Mouse (Mus musculus) MEL (cell line): ENCODE measurements around the gene Enpep. TPM values are rescaled to one million over a fixed set of nuclear protein-coding genes. Genes with fewer than 3 reads are reported as not detected.

ENCODE experiments used
- DNase-seq: peaks from one replicate; pipeline ENCODE4 v3.0.0; 2011; ENCODE audit warnings: low read depth, low spot score
- H3K27ac ChIP-seq: 2 replicates; pipeline ENCODE4 v1.5.1; 2012; ENCODE audit warnings: low read depth, mild to moderate bottlenecking, control low read depth, low read length, moderate library complexity; ENCODE audit not compliant: control insufficient read depth
- H3K27me3 ChIP-seq, 2 experiments: fragments of 150-350 bp in 1 of 2; sonication (generic) in 1 of 2; 2 replicates each; pipeline ENCODE4 v1.6.1; 2012; ENCODE audit warnings: low read length in 2 of 2, mild to moderate bottlenecking in 2 of 2, improper control_type of control experiment in 1 of 2, moderate library complexity in 1 of 2; ENCODE audit not compliant: insufficient read depth in 2 of 2, control insufficient read depth in 1 of 2
- H3K36me3 ChIP-seq, 2 experiments: 2 replicates each; pipeline ENCODE4 v1.6.1; 2012 to 2014; ENCODE audit warnings: low read length in 2 of 2, improper control_type of control experiment in 1 of 2, inconsistent platforms in 1 of 2, mild to moderate bottlenecking in 1 of 2; ENCODE audit not compliant: insufficient read depth in 2 of 2, control insufficient read depth in 1 of 2
- H3K4me1 ChIP-seq, 2 experiments: fragments of 150-350 bp in 1 of 2; sonication (generic) in 1 of 2; 2 replicates each; pipeline ENCODE4 v1.6.1; 2012; ENCODE audit warnings: low read length in 2 of 2, improper control_type of control experiment in 1 of 2, mild to moderate bottlenecking in 1 of 2; ENCODE audit not compliant: insufficient read depth in 2 of 2, control insufficient read depth in 1 of 2
- H3K4me3 ChIP-seq, 2 experiments: fragments of 150-350 bp in 1 of 2; sonication (generic) in 1 of 2; 2 replicates each; pipeline ENCODE4 v1.5.1; 2012; ENCODE audit warnings: low read depth in 2 of 2, low read length in 2 of 2, mild to moderate bottlenecking in 2 of 2, moderate library complexity in 2 of 2, control low read depth in 1 of 2, improper control_type of control experiment in 1 of 2; ENCODE audit not compliant: control insufficient read depth in 1 of 2, insufficient read depth in 1 of 2
- H3K79me2 ChIP-seq: 2 replicates; pipeline ENCODE4 v1.6.1; 2012; ENCODE audit warnings: mild to moderate bottlenecking, low read length, moderate library complexity; ENCODE audit not compliant: control insufficient read depth, poor library complexity, insufficient read depth
- H3K9ac ChIP-seq: 2 replicates; pipeline ENCODE4 v1.6.1; 2012; ENCODE audit warnings: low read depth, mild to moderate bottlenecking, control low read depth, low read length, moderate library complexity; ENCODE audit not compliant: control insufficient read depth, poor library complexity, severe bottlenecking
- H3K9me3 ChIP-seq: fragments of 150-350 bp; sonication (generic); replicated peaks from 2 replicates; pipeline ENCODE4 v1.6.1; 2012; ENCODE audit warnings: mild to moderate bottlenecking, low read length, improper control_type of control experiment, moderate library complexity; ENCODE audit not compliant: insufficient read depth
- BHLHE40 ChIP-seq: IDR thresholded peaks from 2 replicates; pipeline ENCODE4 v1.6.1; 2012; ENCODE audit warnings: low read depth, mild to moderate bottlenecking, inconsistent platforms, low read length, improper control_type of control experiment, borderline replicate concordance
- CHD1 ChIP-seq: IDR thresholded peaks from 2 replicates; pipeline ENCODE4 v1.6.1; 2012; ENCODE audit warnings: low read depth, mild to moderate bottlenecking, inconsistent platforms, low read length, improper control_type of control experiment
- CHD2 ChIP-seq: IDR thresholded peaks from 2 replicates; pipeline ENCODE4 v1.6.1; 2011; ENCODE audit warnings: low read length, improper control_type of control experiment
- E2F4 ChIP-seq: IDR thresholded peaks from 2 replicates; pipeline ENCODE4 v1.6.1; 2011; ENCODE audit warnings: low read depth, low read length, improper control_type of control experiment, borderline replicate concordance
- ELF1 ChIP-seq: IDR thresholded peaks from 2 replicates; pipeline ENCODE4 v1.6.1; 2014; ENCODE audit warnings: low read depth, mild to moderate bottlenecking, inconsistent platforms, low read length, improper control_type of control experiment, moderate library complexity
- EP300 ChIP-seq, 2 experiments: IDR thresholded peaks; 2 replicates each; pipeline ENCODE4 v1.6.1; 2011; ENCODE audit warnings: improper control_type of control experiment in 2 of 2, low read length in 2 of 2, low read depth in 1 of 2, mild to moderate bottlenecking in 1 of 2
- ETS1 ChIP-seq: IDR thresholded peaks from 2 replicates; pipeline ENCODE4 v1.6.1; 2012; ENCODE audit warnings: low read depth, mild to moderate bottlenecking, inconsistent platforms, low read length, improper control_type of control experiment, moderate library complexity
- GATA1 ChIP-seq: IDR thresholded peaks from 2 replicates; pipeline ENCODE4 v1.6.1; 2011; ENCODE audit warnings: low read depth, low read length, improper control_type of control experiment
- HCFC1 ChIP-seq: IDR thresholded peaks from 2 replicates; pipeline ENCODE4 v1.6.1; 2012; ENCODE audit warnings: low read depth, mild to moderate bottlenecking, inconsistent platforms, low read length, improper control_type of control experiment, moderate library complexity
- JUND ChIP-seq: IDR thresholded peaks from 2 replicates; pipeline ENCODE4 v1.6.1; 2011; ENCODE audit warnings: low read depth, mild to moderate bottlenecking, improper control_type of control experiment, low read length
- KAT2A ChIP-seq: conservative IDR thresholded peaks from 2 replicates; pipeline ENCODE4 v1.6.1; 2012; ENCODE audit warnings: low read depth, low read length, improper control_type of control experiment, inconsistent platforms
- MAFK ChIP-seq: IDR thresholded peaks from 2 replicates; pipeline ENCODE4 v1.6.1; 2011; ENCODE audit warnings: low read depth, mild to moderate bottlenecking, low read length, improper control_type of control experiment, borderline replicate concordance
- MAX ChIP-seq: IDR thresholded peaks from 2 replicates; pipeline ENCODE4 v1.6.1; 2011; ENCODE audit warnings: low read length, improper control_type of control experiment
- MEF2A ChIP-seq: IDR thresholded peaks from 2 replicates; pipeline ENCODE4 v1.6.1; 2014; ENCODE audit warnings: low read depth, mild to moderate bottlenecking, inconsistent platforms, low read length, improper control_type of control experiment; ENCODE audit not compliant: poor library complexity, insufficient replicate concordance, severe bottlenecking; ENCODE audit errors: extremely low read depth
- MXI1 ChIP-seq: IDR thresholded peaks from 2 replicates; pipeline ENCODE4 v1.6.1; 2011; ENCODE audit warnings: mild to moderate bottlenecking, low read depth, low read length, improper control_type of control experiment
- MYB ChIP-seq: IDR thresholded peaks from 2 replicates; pipeline ENCODE4 v1.6.1; 2011; ENCODE audit warnings: mild to moderate bottlenecking, low read depth, low read length, improper control_type of control experiment
- NELFE ChIP-seq: IDR thresholded peaks from 2 replicates; pipeline ENCODE4 v1.6.1; 2011; ENCODE audit warnings: low read depth, low read length, improper control_type of control experiment
- NRF1 ChIP-seq: IDR thresholded peaks from 2 replicates; pipeline ENCODE4 v1.6.1; 2014; ENCODE audit warnings: low read depth, mild to moderate bottlenecking, inconsistent platforms, low read length, improper control_type of control experiment, moderate library complexity; ENCODE audit not compliant: poor library complexity, insufficient read depth, severe bottlenecking
- POLR2AphosphoS2 ChIP-seq: IDR thresholded peaks from 2 replicates; pipeline ENCODE4 v1.6.1; 2011; ENCODE audit warnings: low read length, improper control_type of control experiment
- RAD21 ChIP-seq: IDR thresholded peaks from 2 replicates; pipeline ENCODE4 v1.6.1; 2011; ENCODE audit warnings: mild to moderate bottlenecking, low read depth, low read length, improper control_type of control experiment
- RCOR1 ChIP-seq: IDR thresholded peaks from 2 replicates; pipeline ENCODE4 v1.6.1; 2012; ENCODE audit warnings: low read depth, mild to moderate bottlenecking, inconsistent platforms, low read length, improper control_type of control experiment
- SMC3 ChIP-seq: IDR thresholded peaks from 2 replicates; pipeline ENCODE4 v1.6.1; 2011; ENCODE audit warnings: low read depth, low read length, improper control_type of control experiment
- TBP ChIP-seq: IDR thresholded peaks from 2 replicates; pipeline ENCODE4 v1.8.0; 2011; ENCODE audit warnings: low read depth, low read length, improper control_type of control experiment
- TCF12 ChIP-seq: IDR thresholded peaks from 2 replicates; pipeline ENCODE4 v1.6.1; 2014; ENCODE audit warnings: low read depth, mild to moderate bottlenecking, inconsistent platforms, low read length, improper control_type of control experiment, moderate library complexity
- UBTF ChIP-seq: IDR thresholded peaks from 2 replicates; pipeline ENCODE4 v1.6.1; 2012; ENCODE audit warnings: low read depth, mild to moderate bottlenecking, inconsistent platforms, low read length, improper control_type of control experiment, moderate library complexity, borderline replicate concordance; ENCODE audit not compliant: insufficient read depth
- USF1 ChIP-seq: IDR thresholded peaks from 2 replicates; pipeline ENCODE4 v1.6.1; 2014; ENCODE audit warnings: low read depth, mild to moderate bottlenecking, inconsistent platforms, low read length, improper control_type of control experiment, moderate library complexity
- USF2 ChIP-seq, 2 experiments: IDR thresholded peaks; 2 replicates each; pipeline ENCODE4 v1.6.1; 2011 to 2012; ENCODE audit warnings: improper control_type of control experiment in 2 of 2, low read length in 2 of 2, borderline replicate concordance in 1 of 2, inconsistent platforms in 1 of 2, low read depth in 1 of 2, mild to moderate bottlenecking in 1 of 2; ENCODE audit not compliant: insufficient read depth in 1 of 2
- ZMIZ1 ChIP-seq: IDR thresholded peaks from 2 replicates; pipeline ENCODE4 v1.6.1; 2012; ENCODE audit warnings: low read depth, mild to moderate bottlenecking, inconsistent platforms, low read length, improper control_type of control experiment, moderate library complexity
- ZNF384 ChIP-seq: IDR thresholded peaks from 2 replicates; pipeline ENCODE4 v1.6.1; 2012; ENCODE audit warnings: low read depth, mild to moderate bottlenecking, inconsistent platforms, low read length, improper control_type of control experiment
- polyA plus RNA-seq, 2 experiments: library from polyadenylated mRNA; stranded (reverse) in 1 of 2; unstranded in 1 of 2; fragments of >175 nt in 1 of 2; fragments of >200 nt in 1 of 2; gene quantifications; 2 replicates each; pipeline versions ENCODE4 v1.2.1 to v1.2.4; 2012; ENCODE audit warnings: low replicate concordance in 2 of 2, low read depth in 1 of 2; ENCODE audit not compliant: insufficient read length in 2 of 2, insufficient read depth in 1 of 2, missing spikeins in 1 of 2
- total RNA-seq: library from RNA; depleted of rRNA; stranded (reverse); fragments of 300-350 nt; gene quantifications from 2 replicates; pipeline ENCODE4 v1.2.3, GENCODE M21; 2012

Enpep gene
- total and polyA plus RNA-seq, 3 experiments: not detected

GRCm38 (mm10) chr3:129312511-129312910 lies 20.0 kb downstream of the Enpep start:
- no peak overlapping the region for H3K27ac ChIP-seq
- no peak overlapping the region for H3K4me3 ChIP-seq
- H3K79me2 ChIP-seq: no peaks in the 10 kb centered on the region
- no peaks in the 10 kb centered on the region for H3K27me3 ChIP-seq
- H3K9ac ChIP-seq: no peak overlapping the region
- TF ChIP-seq TCF12 (no peak), MEF2A (no peak), ELF1 (no peak), JUND (no peak), MXI1 (no peak), USF2 (IDR thresholded peaks at IDR 0.05; ENCODE audit: borderline replicate concordance in 1 of 2, insufficient read depth in 1 of 2, low read depth in 1 of 2, low read length in 2 of 2) (no peak), UBTF (no peak), RCOR1 (no peak), ETS1 (no peak), POLR2AphosphoS2 (no peak), CHD2 (no peak), MAFK (no peak), USF1 (no peak), MYB (no peak), NELFE (no peak), MAX (no peak)
- H3K4me1 ChIP-seq: no peaks in the 10 kb centered on the region
- H3K36me3 ChIP-seq: no peaks in the 10 kb centered on the region
- DNase-seq: no peak
- H3K9me3 ChIP-seq: no peaks in the 10 kb centered on the region

GRCm38 (mm10) chr3:129311951-129312350 lies 20.6 kb downstream of the Enpep start:
- H3K4me3 ChIP-seq: no peak overlapping the region
- H3K79me2 ChIP-seq: no peaks in the 10 kb centered on the region
- TF ChIP-seq HCFC1: no peak
- TF ChIP-seq ZMIZ1: no peak
- TF ChIP-seq E2F4: no peak
- no peak for TF ChIP-seq RAD21
- TF ChIP-seq ZNF384: no peak
- TF ChIP-seq RCOR1: no peak
- no peak for TF ChIP-seq NRF1
- TF ChIP-seq MYB: no peak
- no peak for TF ChIP-seq EP300 (IDR thresholded peaks at IDR 0.05; ENCODE audit: low read depth in 1 of 2, low read length in 2 of 2)
- no peak for TF ChIP-seq UBTF
- TF ChIP-seq TBP: no peak
- no peak for TF ChIP-seq BHLHE40
- no peak for TF ChIP-seq USF2 (IDR thresholded peaks at IDR 0.05; ENCODE audit: borderline replicate concordance in 1 of 2, insufficient read depth in 1 of 2, low read depth in 1 of 2, low read length in 2 of 2)
- no peak for TF ChIP-seq SMC3
- no peak for TF ChIP-seq MXI1
- TF ChIP-seq GATA1: no peak
- no peak for TF ChIP-seq KAT2A
- TF ChIP-seq CHD1: no peak
- TF ChIP-seq, all 39 proteins: peak for 0
- H3K27me3 ChIP-seq: no peaks in the 10 kb centered on the region
- H3K36me3 ChIP-seq: no peaks in the 10 kb centered on the region
- no peaks in the 10 kb centered on the region for H3K4me1 ChIP-seq
- H3K27ac ChIP-seq: no peak overlapping the region
- DNase-seq: no peak
- no peaks in the 10 kb centered on the region for H3K9me3 ChIP-seq
- no peak overlapping the region for H3K9ac ChIP-seq
